Mouse (Mus musculus) G1E (cell line): ENCODE results near the gene Trim80.

Experiments
- CTCF ChIP-seq: IDR thresholded peaks from 2 replicates; pipeline ENCODE4 v1.5.1; 2012; ENCODE audit warnings: low read depth, low read length, inconsistent platforms, mixed read lengths
- GATA1 ChIP-seq: IDR thresholded peaks from 2 replicates; pipeline ENCODE4 v1.6.1; 2012; ENCODE audit warnings: borderline replicate concordance, low read length, inconsistent platforms, mixed read lengths
- GATA2 ChIP-seq: IDR thresholded peaks from 2 replicates; pipeline ENCODE4 v1.6.1; 2012; ENCODE audit warnings: low read depth, low read length, inconsistent platforms, borderline replicate concordance
- POLR2AphosphoS5 ChIP-seq: IDR thresholded peaks from 2 replicates; pipeline ENCODE4 v1.6.1; 2012; ENCODE audit warnings: low read depth, low read length, inconsistent platforms; ENCODE audit not compliant: insufficient replicate concordance
- TAL1 ChIP-seq: conservative IDR thresholded peaks from 2 replicates; pipeline ENCODE4 v1.6.1; 2012; ENCODE audit warnings: low read depth, low read length, inconsistent platforms, mixed read lengths

DNA sequence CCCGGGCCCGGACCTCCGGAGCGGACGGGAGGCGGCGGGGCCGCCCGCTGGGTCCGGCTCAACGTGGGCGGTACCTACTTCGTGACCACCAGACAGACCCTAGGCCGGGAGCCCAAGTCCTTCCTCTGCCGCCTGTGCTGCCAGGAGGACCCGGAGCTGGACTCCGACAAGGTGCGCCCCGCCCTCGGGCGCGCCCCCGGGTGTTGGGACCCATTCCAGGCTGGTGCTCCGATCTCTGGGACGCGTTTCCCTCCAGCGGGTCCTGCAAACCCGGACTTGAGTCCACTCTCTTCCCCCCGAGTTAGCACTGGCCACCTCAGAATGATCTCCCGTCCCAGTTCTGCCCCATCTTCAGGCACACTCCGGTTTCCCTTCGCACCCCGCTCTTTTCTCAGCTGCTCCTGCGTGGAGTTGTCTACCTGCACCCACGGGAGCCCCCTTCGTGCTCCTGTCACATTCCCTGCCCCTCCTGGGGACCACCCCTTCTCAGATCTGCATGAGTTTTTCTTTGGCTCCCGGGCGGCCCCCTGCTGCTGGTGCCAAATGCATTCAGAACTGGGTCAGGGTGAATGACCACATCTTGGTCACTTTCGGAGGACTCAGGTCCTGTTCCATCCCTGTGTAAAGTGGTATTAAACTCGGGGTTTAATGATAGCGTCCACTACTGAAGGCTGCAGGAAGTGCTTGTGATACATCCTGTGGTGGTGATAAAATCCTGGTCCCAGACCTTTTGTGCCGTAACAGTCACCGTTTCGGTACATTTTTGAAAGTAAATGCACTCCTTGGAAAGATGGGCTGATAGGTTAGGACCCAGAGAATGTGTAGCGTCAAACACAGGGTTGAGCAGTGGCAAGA lies 19.8 kb upstream of the Trim80 start:
- TF ChIP-seq CTCF (no peak), GATA1 (no peak), POLR2AphosphoS5 (no peak), TAL1 (no peak), GATA2 (no peak)
